Mouse (Mus musculus) stomach, embryonic 16.5 days (tissue): ENCODE measurements around the gene Slc20a1. TPM values are rescaled to one million over a fixed set of nuclear protein-coding genes. Genes with fewer than 3 reads are reported as not detected.

ENCODE experiments used
- ATAC-seq: fragments of 200-750 bp; cut with Nextera tagmentation; 2 replicates; pipeline ENCODE4 v1.8.0; 2017; ENCODE audit warnings: moderate number of reproducible peaks, moderate TSS enrichment; ENCODE audit not compliant: insufficient read depth, low FRiP score
- H3K27ac ChIP-seq: fragments of 300-500 bp; sonication (generic); 2 replicates; pipeline ENCODE4 v1.5.1; 2014; ENCODE audit warnings: low read length
- H3K27me3 ChIP-seq: fragments of 300-500 bp; sonication (generic); 2 replicates; pipeline ENCODE4 v1.6.1; 2014; ENCODE audit warnings: low read length, control low read depth, mixed read lengths; ENCODE audit not compliant: control insufficient read depth, insufficient read depth
- H3K36me3 ChIP-seq: fragments of 300-500 bp; sonication (generic); 2 replicates; pipeline ENCODE4 v1.6.1; 2014; ENCODE audit warnings: low read length; ENCODE audit not compliant: control insufficient read depth, insufficient read depth
- H3K4me1 ChIP-seq: fragments of 300-500 bp; sonication (generic); 2 replicates; pipeline ENCODE4 v1.6.1; 2014; ENCODE audit warnings: low read length, control low read depth, mixed read lengths; ENCODE audit not compliant: control insufficient read depth, insufficient read depth
- H3K4me2 ChIP-seq: fragments of 300-500 bp; sonication (generic); 2 replicates; pipeline ENCODE4 v1.6.1; 2014; ENCODE audit warnings: low read depth, low read length, mixed read lengths
- H3K4me3 ChIP-seq: fragments of 300-500 bp; sonication (generic); replicated peaks from 2 replicates; pipeline ENCODE4 v1.5.1; 2014; ENCODE audit warnings: mild to moderate bottlenecking, low read length
- H3K9ac ChIP-seq: fragments of 300-500 bp; sonication (generic); 2 replicates; pipeline ENCODE4 v1.6.1; 2014; ENCODE audit warnings: low read length
- H3K9me3 ChIP-seq: fragments of 300-500 bp; sonication (generic); replicated peaks from 2 replicates; pipeline ENCODE4 v1.6.1; 2016; ENCODE audit warnings: low read length, control low read depth; ENCODE audit not compliant: control insufficient read depth
- WGBS: fragments of 180-500 bp; shearing (Covaris S2); extraction: QIAGEN DNeasy Blood & Tissue Kit; methylation state at CpG from one replicate; pipeline ENCODE4 v1.1.7; 2014; 5-methylcytosine and 5-hydroxymethylcytosine counted together
- polyA plus RNA-seq: library from polyadenylated mRNA; unstranded; fragments of >200 nt; fragmentation: Nextera tagmentation; extraction: Ambion mirVana; gene quantifications from 2 replicates; pipeline ENCODE4 v1.2.1, GENCODE M21; 2015

The Slc20a1 gene
- polyA plus RNA-seq, 1 experiment from 2014 or later: 24.8 TPM

GRCm38 (mm10) chr2:129232023-129232422, 33.5 kb downstream of the Slc20a1 start:
- 38% methylated on average over 4 of the region's 4 CpGs for WGBS
- Histone ChIP-seq H3K4me3 (no peak overlapping the region), H3K9me3 (no peaks in the 10 kb centered on the region), H3K9ac (no peak overlapping the region), H3K27ac (no peak overlapping the region), H3K4me1 (no peaks in the 10 kb centered on the region), H3K36me3 (no peaks in the 10 kb centered on the region), H3K27me3 (no peaks in the 10 kb centered on the region), H3K4me2 (no peak overlapping the region)
- no peak for ATAC-seq

GRCm38 (mm10) chr2:129232484-129232883, 33.9 kb downstream of the Slc20a1 start:
- no peaks in the 10 kb centered on the region for H3K36me3 ChIP-seq
- WGBS: 71% methylated on average over 9 of the region's 9 CpGs
- no peaks in the 10 kb centered on the region for H3K27me3 ChIP-seq

GRCm38 (mm10) chr2:129233218-129233617, 34.7 kb downstream of the Slc20a1 start:
- no peak for ATAC-seq
- Histone ChIP-seq H3K4me3 (no peak overlapping the region), H3K36me3 (no peaks in the 10 kb centered on the region), H3K4me1 (no peaks in the 10 kb centered on the region), H3K9me3 (no peaks in the 10 kb centered on the region), H3K27me3 (no peaks in the 10 kb centered on the region), H3K4me2 (no peak overlapping the region), H3K9ac (no peak overlapping the region), H3K27ac (no peak overlapping the region)
- WGBS: 82% methylated on average over 1 of the region's 1 CpGs

More at GRCm38 (mm10) chr2:129232484-129232883, 33.9 kb downstream of the Slc20a1 start:
- Histone ChIP-seq H3K9me3 (no peaks in the 10 kb centered on the region), H3K27ac (no peak overlapping the region), H3K4me2 (no peak overlapping the region), H3K9ac (no peak overlapping the region), H3K4me3 (no peak overlapping the region), H3K4me1 (no peaks in the 10 kb centered on the region)
- ATAC-seq: peak; percentile 53

GRCm38 (mm10) chr2:129233803-129234477, 35.4 kb downstream of the Slc20a1 start:
- no peaks in the 10 kb centered on the region for H3K4me1 ChIP-seq
- no peak overlapping the region for H3K9ac ChIP-seq
- no peaks in the 10 kb centered on the region for H3K36me3 ChIP-seq
- no peaks in the 10 kb centered on the region for H3K27me3 ChIP-seq
- no peak for ATAC-seq
- H3K4me3 ChIP-seq: no peak overlapping the region
- 44% methylated on average over 9 of the region's 9 CpGs for WGBS
- no peaks in the 10 kb centered on the region for H3K9me3 ChIP-seq
- no peak overlapping the region for H3K4me2 ChIP-seq
- H3K27ac ChIP-seq: no peak overlapping the region

- Histone ChIP-seq H3K4me2 (no peak overlapping the region), H3K27ac (no peak overlapping the region), H3K4me1 (no peaks in the 10 kb centered on the region), H3K36me3 (no peaks in the 10 kb centered on the region), H3K27me3 (no peaks in the 10 kb centered on the region), H3K4me3 (no peak overlapping the region), H3K9ac (no peak overlapping the region), H3K9me3 (no peaks in the 10 kb centered on the region)
- 51% methylated on average over 2 of the region's 2 CpGs for WGBS
- no peak for ATAC-seq
These were observed 36.2 kb downstream of the Slc20a1 start for GRCm38 (mm10) chr2:129234731-129235130.

GRCm38 (mm10) chr2:129236526-129236925, 38.0 kb downstream of the Slc20a1 start:
- WGBS: 82% methylated on average over 4 of the region's 4 CpGs
- Histone ChIP-seq H3K4me2 (no peak overlapping the region), H3K9me3 (no peaks in the 10 kb centered on the region)

GRCm38 (mm10) chr2:129240726-129241432, 42.3 kb downstream of the Slc20a1 start:
- Histone ChIP-seq H3K27ac (no peak overlapping the region), H3K27me3 (no peaks in the 10 kb centered on the region), H3K9me3 (no peaks in the 10 kb centered on the region), H3K9ac (no peak overlapping the region), H3K4me1 (no peaks in the 10 kb centered on the region), H3K36me3 (no peaks in the 10 kb centered on the region), H3K4me2 (no peak overlapping the region), H3K4me3 (no peak overlapping the region)
- ATAC-seq: no peak; the same call in 1 of the 2 replicates
- 59% methylated on average over 9 of the region's 9 CpGs for WGBS

More at GRCm38 (mm10) chr2:129236526-129236925, 38.0 kb downstream of the Slc20a1 start:
- no peak for ATAC-seq
- Histone ChIP-seq H3K4me3 (no peak overlapping the region), H3K27me3 (no peaks in the 10 kb centered on the region), H3K4me1 (no peaks in the 10 kb centered on the region), H3K36me3 (no peaks in the 10 kb centered on the region), H3K9ac (no peak overlapping the region), H3K27ac (no peak overlapping the region)

GRCm38 (mm10) chr2:129241845-129242833, 43.6 kb downstream of the Slc20a1 start:
- no peak overlapping the region for H3K9ac ChIP-seq
- no peaks in the 10 kb centered on the region for H3K27me3 ChIP-seq
- ATAC-seq: no peak
- WGBS: 58% methylated on average over 7 of the region's 7 CpGs
- H3K27ac ChIP-seq: no peak overlapping the region
- no peaks in the 10 kb centered on the region for H3K9me3 ChIP-seq
- no peaks in the 10 kb centered on the region for H3K36me3 ChIP-seq
- no peak overlapping the region for H3K4me2 ChIP-seq
- H3K4me1 ChIP-seq: no peaks in the 10 kb centered on the region
- no peak overlapping the region for H3K4me3 ChIP-seq
